Mouse (Mus musculus) CH12.LX (cell line): ENCODE measurements at regions not wholly inside any gene's neighbourhood (a gene's known extent, or its start where the extent isn't known, plus 50 kb on each side); places are given as distances from the start of the nearest gene placed in this dataset.

Experiments
- DNase-seq: peaks from one replicate; pipeline ENCODE4 v3.0.0-alpha.2; 2013; ENCODE audit errors: extremely low read depth
- H3K27ac ChIP-seq: 2 replicates; pipeline ENCODE4 v1.5.1; 2012; ENCODE audit warnings: low read depth, mild to moderate bottlenecking, control low read depth, moderate library complexity; ENCODE audit not compliant: insufficient read depth
- H3K27me3 ChIP-seq: replicated peaks from 2 replicates; pipeline ENCODE3; 2012; ENCODE audit warnings: inconsistent platforms
- H3K36me3 ChIP-seq, 2 experiments: replicated peaks in 1 of 2; 2 replicates each; pipeline versions ENCODE3 to v1.6.1; 2012; ENCODE audit warnings: inconsistent platforms in 1 of 2, low read length in 1 of 2, mild to moderate bottlenecking in 1 of 2, mixed read lengths in 1 of 2, moderate library complexity in 1 of 2; ENCODE audit not compliant: control insufficient read depth in 1 of 2, insufficient read depth in 1 of 2
- H3K4me1 ChIP-seq, 2 experiments: 2 replicates each; pipeline ENCODE4 v1.6.1; 2012; ENCODE audit warnings: inconsistent platforms in 1 of 2, moderate library complexity in 1 of 2; ENCODE audit not compliant: insufficient read depth in 2 of 2, control insufficient read depth in 1 of 2
- H3K4me2 ChIP-seq: 2 replicates; pipeline ENCODE4 v1.6.1; 2012; ENCODE audit warnings: low read depth, mild to moderate bottlenecking, control low read depth; ENCODE audit not compliant: poor library complexity, insufficient read depth, severe bottlenecking
- H3K4me3 ChIP-seq, 3 experiments: fragments of 150-350 bp in 1 of 3; sonication (generic) in 1 of 3; replicated peaks in 1 of 3; 2 replicates each; pipeline versions ENCODE3 to v1.5.1; 2011 to 2012; ENCODE audit warnings: low read depth in 2 of 3, low read length in 2 of 3, mild to moderate bottlenecking in 2 of 3, moderate library complexity in 2 of 3, control low read depth in 1 of 3, improper control_type of control experiment in 1 of 3, inconsistent platforms in 1 of 3, mixed read lengths in 1 of 3; ENCODE audit not compliant: poor library complexity in 1 of 3
- H3K79me2 ChIP-seq: replicated peaks from 2 replicates; pipeline ENCODE4 v1.6.1; 2012; ENCODE audit warnings: mild to moderate bottlenecking, moderate library complexity; ENCODE audit not compliant: control insufficient read depth, poor library complexity, insufficient read depth, severe bottlenecking; ENCODE audit errors: extremely low read depth
- H3K9ac ChIP-seq: 2 replicates; pipeline ENCODE4 v1.6.1; 2012; ENCODE audit warnings: low read depth, mild to moderate bottlenecking, control low read depth, moderate library complexity; ENCODE audit not compliant: insufficient read depth
- H3K9me3 ChIP-seq: replicated peaks from 2 replicates; pipeline ENCODE3; 2012; ENCODE audit warnings: low read length, inconsistent platforms, mixed read lengths
- BHLHE40 ChIP-seq: IDR thresholded peaks from 2 replicates; pipeline ENCODE4 v1.6.1; 2011; ENCODE audit warnings: mild to moderate bottlenecking, low read depth, low read length, improper control_type of control experiment
- CHD1 ChIP-seq: IDR thresholded peaks from 2 replicates; pipeline ENCODE4 v1.6.1; 2012; ENCODE audit warnings: low read depth, low read length, improper control_type of control experiment, inconsistent platforms
- CHD2 ChIP-seq: IDR thresholded peaks from 2 replicates; pipeline ENCODE4 v1.6.1; 2011; ENCODE audit warnings: low read length, improper control_type of control experiment
- CTCF ChIP-seq, 2 experiments: IDR thresholded peaks in 1 of 2; conservative IDR thresholded peaks in 1 of 2; 2 replicates each; pipeline ENCODE4 v1.5.1; 2011 to 2012; ENCODE audit warnings: low read depth in 2 of 2, low read length in 2 of 2, improper control_type of control experiment in 1 of 2, inconsistent platforms in 1 of 2, mild to moderate bottlenecking in 1 of 2, moderate library complexity in 1 of 2
- ELF1 ChIP-seq: IDR thresholded peaks from 2 replicates; pipeline ENCODE4 v1.6.1; 2014; ENCODE audit warnings: low read depth, mild to moderate bottlenecking, inconsistent platforms, low read length, improper control_type of control experiment
- EP300 ChIP-seq: IDR thresholded peaks from 2 replicates; pipeline ENCODE4 v1.6.1; 2011; ENCODE audit warnings: low read length, improper control_type of control experiment
- ETS1 ChIP-seq: conservative IDR thresholded peaks from 2 replicates; pipeline ENCODE4 v1.6.1; 2012; ENCODE audit warnings: low read depth, mild to moderate bottlenecking, inconsistent platforms, low read length, improper control_type of control experiment, moderate library complexity
- GABPA ChIP-seq: IDR thresholded peaks from 2 replicates; pipeline ENCODE4 v1.6.1; 2012; ENCODE audit warnings: low read depth, low read length, improper control_type of control experiment, inconsistent platforms; ENCODE audit not compliant: insufficient replicate concordance
- IRF4 ChIP-seq: IDR thresholded peaks from 2 replicates; pipeline ENCODE4 v1.6.1; 2014; ENCODE audit warnings: low read depth, mild to moderate bottlenecking, inconsistent platforms, low read length, improper control_type of control experiment
- JUN ChIP-seq: IDR thresholded peaks from 2 replicates; pipeline ENCODE4 v1.6.1; 2011; ENCODE audit warnings: low read depth, mild to moderate bottlenecking, low read length, improper control_type of control experiment, moderate library complexity; ENCODE audit not compliant: insufficient read depth
- JUND ChIP-seq: conservative IDR thresholded peaks from 2 replicates; pipeline ENCODE4 v1.6.1; 2011; ENCODE audit warnings: low read depth, low read length, improper control_type of control experiment
- KAT2A ChIP-seq: IDR thresholded peaks from 2 replicates; pipeline ENCODE4 v1.6.1; 2012; ENCODE audit warnings: low read length, improper control_type of control experiment, inconsistent platforms; ENCODE audit not compliant: insufficient replicate concordance
- MAFK ChIP-seq: IDR thresholded peaks from 2 replicates; pipeline ENCODE4 v1.6.1; 2011; ENCODE audit warnings: low read length, improper control_type of control experiment; ENCODE audit not compliant: insufficient replicate concordance
- MAX ChIP-seq: IDR thresholded peaks from 2 replicates; pipeline ENCODE4 v1.6.1; 2011; ENCODE audit warnings: low read length, improper control_type of control experiment
- MXI1 ChIP-seq: IDR thresholded peaks from 2 replicates; pipeline ENCODE4 v1.6.1; 2011; ENCODE audit warnings: mild to moderate bottlenecking, low read depth, low read length, improper control_type of control experiment
- PAX5 ChIP-seq: IDR thresholded peaks from 2 replicates; pipeline ENCODE4 v1.6.1; 2012; ENCODE audit warnings: low read length, inconsistent platforms, mixed read lengths
- POLR2AphosphoS2 ChIP-seq: IDR thresholded peaks from 2 replicates; pipeline ENCODE4 v1.6.1; 2011; ENCODE audit warnings: low read depth, low read length, improper control_type of control experiment
- RAD21 ChIP-seq: IDR thresholded peaks from 2 replicates; pipeline ENCODE4 v1.6.1; 2011; ENCODE audit warnings: low read depth, mild to moderate bottlenecking, low read length, improper control_type of control experiment, moderate library complexity
- SMC3 ChIP-seq: IDR thresholded peaks from 2 replicates; pipeline ENCODE4 v1.6.1; 2011; ENCODE audit warnings: low read depth, low read length, improper control_type of control experiment
- TCF12 ChIP-seq: IDR thresholded peaks from 2 replicates; pipeline ENCODE4 v1.6.1; 2014; ENCODE audit warnings: low read depth, mild to moderate bottlenecking, inconsistent platforms, low read length, improper control_type of control experiment
- UBTF ChIP-seq: IDR thresholded peaks from 2 replicates; pipeline ENCODE4 v1.6.1; 2012; ENCODE audit warnings: low read depth, mild to moderate bottlenecking, inconsistent platforms, low read length, improper control_type of control experiment, moderate library complexity
- USF2 ChIP-seq: conservative IDR thresholded peaks from 2 replicates; pipeline ENCODE4 v1.6.1; 2011; ENCODE audit warnings: low read depth, low read length, improper control_type of control experiment
- ZC3H11A ChIP-seq: IDR thresholded peaks from 2 replicates; pipeline ENCODE4 v1.6.1; 2012; ENCODE audit warnings: low read depth, mild to moderate bottlenecking, inconsistent platforms, low read length, improper control_type of control experiment
- ZMIZ1 ChIP-seq: IDR thresholded peaks from 2 replicates; pipeline ENCODE4 v1.6.1; 2012; ENCODE audit warnings: low read depth, mild to moderate bottlenecking, inconsistent platforms, low read length, improper control_type of control experiment
- ZNF384 ChIP-seq: IDR thresholded peaks from 2 replicates; pipeline ENCODE4 v1.6.1; 2012; ENCODE audit warnings: low read depth, low read length, improper control_type of control experiment, inconsistent platforms
- dilution Hi-C: fragments of 300-500 bp; cut with MboI; formaldehyde crosslinking; loops from 2 replicates; pipeline ENCODE4 v1.14.3; 2020; ENCODE audit warnings: low sequenced_read_pairs; ENCODE audit not compliant: extremely low pct_unique_long_range_greater_than_20kb, extremely low pct_ligation_motif_present
- in situ Hi-C: fragments of 300-500 bp; cut with MboI; formaldehyde crosslinking; loops from 3 replicates; pipeline ENCODE4 v1.14.3; 2019; ENCODE audit warnings: low sequenced_read_pairs, low pct_ligation_motif_present, low pct_unique_long_range_greater_than_20kb, mixed read lengths

GRCm38 (mm10) chr13:60471602-60472001 is 130.1 kb upstream of the Dapk1 start:
- TF ChIP-seq RAD21 (no peak), ETS1 (no peak), EP300 (no peak), PAX5 (no peak), CHD1 (no peak), ZC3H11A (no peak), ELF1 (no peak)
- in situ Hi-C loops, result loop anchor here (25.0 kb wide), 1 partner anchor 584 kb away; no protein-coding TSS in a partner anchor
- Histone ChIP-seq H3K4me2 (no peak overlapping the region), H3K27me3 (no peaks in the 10 kb centered on the region), H3K36me3 (no peaks in the 10 kb centered on the region), H3K79me2 (no peaks in the 10 kb centered on the region), H3K4me1 (no peaks in the 10 kb centered on the region), H3K9me3 (peaks cover 85% of the 10 kb centered on the region), H3K27ac (no peak overlapping the region), H3K9ac (no peak overlapping the region), H3K4me3 (no peak overlapping the region)
- no peak for DNase-seq
- dilution Hi-C loops, result no loop called here

GRCm38 (mm10) chr13:60476366-60476765 is 125.4 kb upstream of the Dapk1 start:
- Histone ChIP-seq H3K27ac (no peak overlapping the region), H3K36me3 (no peaks in the 10 kb centered on the region), H3K79me2 (no peaks in the 10 kb centered on the region), H3K9ac (no peak overlapping the region), H3K27me3 (no peaks in the 10 kb centered on the region), H3K4me3 (no peak overlapping the region), H3K4me2 (no peak overlapping the region), H3K4me1 (no peaks in the 10 kb centered on the region), H3K9me3 (peaks cover 90% of the 10 kb centered on the region)
- TF ChIP-seq CTCF (conservative IDR thresholded peaks at IDR 0.05 in 1 of 2, IDR thresholded peaks at IDR 0.05 in 1 of 2; ENCODE audit: low read depth in 2 of 2, low read length in 2 of 2), result no peak
- no peak for TF ChIP-seq PAX5
- no peak for TF ChIP-seq JUND
- no peak for TF ChIP-seq SMC3
- TF ChIP-seq GABPA, result no peak
- TF ChIP-seq MXI1, result no peak
- TF ChIP-seq POLR2AphosphoS2, result no peak
- no peak for TF ChIP-seq MAFK
- no peak for TF ChIP-seq ZC3H11A
- in situ Hi-C loops, result no loop called here
- dilution Hi-C loops, result no loop called here
- DNase-seq, result no peak

GRCm38 (mm10) chr13:60478301-60478700 is 123.4 kb upstream of the Dapk1 start:
- Histone ChIP-seq H3K9ac (no peak overlapping the region), H3K27me3 (no peaks in the 10 kb centered on the region), H3K27ac (no peak overlapping the region), H3K79me2 (no peaks in the 10 kb centered on the region), H3K36me3 (no peaks in the 10 kb centered on the region), H3K4me2 (no peak overlapping the region), H3K9me3 (peaks cover 81% of the 10 kb centered on the region), H3K4me1 (no peaks in the 10 kb centered on the region), H3K4me3 (no peak overlapping the region)
- TF ChIP-seq ZC3H11A (no peak), USF2 (no peak), KAT2A (no peak), ELF1 (no peak), ZMIZ1 (no peak), ZNF384 (no peak), ETS1 (no peak), CHD2 (no peak), MAX (no peak), EP300 (no peak), BHLHE40 (no peak), PAX5 (no peak), POLR2AphosphoS2 (no peak), IRF4 (no peak), UBTF (no peak), TCF12 (no peak), JUN (no peak), MAFK (no peak)
- in situ Hi-C loops (no loop called here), dilution Hi-C loops (no loop called here)
- no peak for DNase-seq
